12 mouse cellular contexts compared by ENCODE assay signal in genomic region chr7:127333240-127333639, GRCm38 (mm10).
"Had no signal": no experiment of that assay in that cellular context is flagged by ENCODE, and none has a peak within 500 bp of the region (broad histone marks: within the 10 kb centered on the region; RNA-seq: fewer than 3 reads in every experiment).

No protein-coding gene starts in this region.

- DNase-seq: left cerebral cortex, postnatal 4 days; liver; liver, embryonic 13.5 days; liver, postnatal 0 days; lung, adult 18-20 months; lung, adult 2 months; lung, embryonic 14.5 days; lung, postnatal 10 days; lung, postnatal 14 days; lung, postnatal 36 days; lung, postnatal 4 days; midbrain, embryonic 14.5 days had no signal
